In the genomic region with DNA sequence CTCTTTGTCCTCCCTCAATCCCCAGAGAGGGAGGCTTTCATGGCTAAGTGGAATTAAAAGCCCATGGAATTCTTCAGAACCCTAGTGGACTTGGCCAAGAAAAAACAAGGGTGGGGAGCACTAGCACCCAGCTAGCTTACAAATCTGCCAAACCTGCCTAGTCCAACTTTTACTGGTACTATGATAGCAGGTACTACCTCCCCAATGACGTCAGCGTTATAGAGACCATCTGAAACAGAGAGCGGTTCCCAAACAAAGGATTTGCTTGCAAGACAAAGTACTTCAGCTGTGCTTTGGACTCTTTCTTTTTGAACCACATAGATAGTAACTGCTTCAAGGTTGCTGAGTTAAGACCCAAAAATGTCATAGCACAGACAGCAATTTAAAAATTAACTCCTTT, we compare ENCODE assay signal across 7 mouse cellular contexts. TPM values are rescaled to one million over a fixed set of nuclear protein-coding genes. Genes with fewer than 3 reads are reported as not detected.
A peak's percentile ranks its signal among the peaks of the same experiment; 100 is the strongest.
DNase-seq lines count a peak whose midpoint lies in the region; ATAC-seq lines count a peak whose summit lies in the region.

No protein-coding gene starts in this region.

- H3K9ac ChIP-seq in forebrain, embryonic 13.5 days = peak overlapping the region; percentile 100
- H3K9ac ChIP-seq in limb, embryonic 13.5 days = peak overlapping the region; percentile 98
- H3K9ac ChIP-seq in stomach, embryonic 15.5 days = peak overlapping the region; percentile 22; the same call in 1 of the 2 replicates

- DNase-seq in cerebellum, postnatal 25 days = no peak
- no peak for DNase-seq in left cerebral cortex, postnatal 4 days

- no peaks in the 10 kb centered on the region for H3K27me3 ChIP-seq in megakaryocyte, embryonic 14.5 days (replicated peaks)
- no peaks in the 10 kb centered on the region for H3K27me3 ChIP-seq in forebrain, embryonic 13.5 days
- no peaks in the 10 kb centered on the region for H3K27me3 ChIP-seq in limb, embryonic 13.5 days
- no peaks in the 10 kb centered on the region for H3K27me3 ChIP-seq in stomach, embryonic 15.5 days (replicated peaks)

- peaks cover 63% of the 10 kb centered on the region for H3K4me1 ChIP-seq in megakaryocyte, embryonic 14.5 days
- H3K4me1 ChIP-seq in forebrain, embryonic 13.5 days = peaks cover 46% of the 10 kb centered on the region
- peaks cover 41% of the 10 kb centered on the region for H3K4me1 ChIP-seq in limb, embryonic 13.5 days
- H3K4me1 ChIP-seq in stomach, embryonic 15.5 days = peaks cover 47% of the 10 kb centered on the region

- ATAC-seq in megakaryocyte, adult 5-6 weeks (ENCODE audit: poor library complexity, severe bottlenecking) = no peak
- ATAC-seq in forebrain, embryonic 13.5 days = no peak
- ATAC-seq in limb, embryonic 13.5 days (ENCODE audit: low FRiP score, low read depth) = no peak
- no peak for ATAC-seq in stomach, embryonic 15.5 days (ENCODE audit: insufficient read depth, low FRiP score, low read depth)

- H3K9me3 ChIP-seq in megakaryocyte, embryonic 14.5 days = no peaks in the 10 kb centered on the region
- H3K9me3 ChIP-seq in forebrain, embryonic 13.5 days (replicated peaks) = no peaks in the 10 kb centered on the region
- H3K9me3 ChIP-seq in limb, embryonic 13.5 days = no peaks in the 10 kb centered on the region
- H3K9me3 ChIP-seq in stomach, embryonic 15.5 days = no peaks in the 10 kb centered on the region

- peaks cover 8% of the 10 kb centered on the region for H3K36me3 ChIP-seq in megakaryocyte, embryonic 14.5 days (replicated peaks; ENCODE audit: low read length)
- peaks cover 1% of the 10 kb centered on the region; the same call in 1 of the 2 replicates for H3K36me3 ChIP-seq in forebrain, embryonic 13.5 days (ENCODE audit: poor library complexity, severe bottlenecking)
- H3K36me3 ChIP-seq in limb, embryonic 13.5 days = peaks cover 3% of the 10 kb centered on the region; the same call in 1 of the 2 replicates
- no peaks in the 10 kb centered on the region for H3K36me3 ChIP-seq in stomach, embryonic 15.5 days

- WGBS in forebrain, embryonic 13.5 days = 16% methylated on average over 3 of the region's 3 CpGs
- WGBS in limb, embryonic 13.5 days = 61% methylated on average over 3 of the region's 3 CpGs
- 26% methylated on average over 3 of the region's 3 CpGs for WGBS in stomach, embryonic 15.5 days

- H3K27ac ChIP-seq in forebrain, embryonic 13.5 days = peak overlapping the region; percentile 86
- H3K27ac ChIP-seq in limb, embryonic 13.5 days = 0 out of 2 replicates have a peak overlapping the region, but pooled peaks have one; percentile 39
- H3K27ac ChIP-seq in stomach, embryonic 15.5 days = peak overlapping the region; percentile 89

- H3K4me2 ChIP-seq in forebrain, embryonic 13.5 days = peak overlapping the region; percentile 88
- H3K4me2 ChIP-seq in limb, embryonic 13.5 days (replicated peaks) = peak overlapping the region; percentile 89
- H3K4me2 ChIP-seq in stomach, embryonic 15.5 days = peak overlapping the region; percentile 76

- H3K4me3 ChIP-seq in megakaryocyte, embryonic 14.5 days (replicated peaks) = peak overlapping the region; percentile 97
- H3K4me3 ChIP-seq in forebrain, embryonic 13.5 days = peak overlapping the region; percentile 93
- H3K4me3 ChIP-seq in limb, embryonic 13.5 days = peak overlapping the region; percentile 100
- peak overlapping the region; percentile 90 for H3K4me3 ChIP-seq in stomach, embryonic 15.5 days (replicated peaks)

- intact Hi-C loops in left cerebral cortex, postnatal 4 days (cut with DNase I) = no loop called here

RNA-seq across cellular contexts. Expression of a gene that starts 2.2 kb away (rescaled TPM):
- 334 and 807 TPM in 2 replicates for polyA plus RNA-seq in megakaryocyte, embryonic 14.5 days (2012; ENCODE audit: insufficient read depth, low replicate concordance)
- 211 and 220 TPM in 2 replicates for total RNA-seq in megakaryocyte, adult 5-6 weeks (2015)
- total RNA-seq in megakaryocyte, adult 5-6 weeks (2017) = 181 and 183 TPM in 2 replicates
- polyA plus RNA-seq in forebrain, embryonic 13.5 days (2015; fragmentation: Nextera tagmentation; extraction: Ambion mirVana) = 1,632 and 1,660 TPM in 2 replicates
- polyA plus RNA-seq in limb, embryonic 13.5 days (2015; fragmentation: Nextera tagmentation; extraction: Ambion mirVana) = 557 and 558 TPM in 2 replicates
- polyA plus RNA-seq in stomach, embryonic 15.5 days (2015; fragmentation: Nextera tagmentation; extraction: Ambion mirVana) = 472 and 482 TPM in 2 replicates
- total RNA-seq in left cerebral cortex, postnatal 4 days (2021) = 100 to 1,000 TPM; 803 to 865 TPM

RNA-seq across cellular contexts. Expression of a gene that starts 20.3 kb away (rescaled TPM):
- polyA plus RNA-seq in megakaryocyte, embryonic 14.5 days (2012; ENCODE audit: insufficient read depth, low replicate concordance) = 84.5 and 173 TPM in 2 replicates
- total RNA-seq in megakaryocyte, adult 5-6 weeks (2015) = 80.9 and 84.8 TPM in 2 replicates
- 104 and 113 TPM in 2 replicates for total RNA-seq in megakaryocyte, adult 5-6 weeks (2017)
- polyA plus RNA-seq in forebrain, embryonic 13.5 days (2015; fragmentation: Nextera tagmentation; extraction: Ambion mirVana) = 87.0 and 91.1 TPM in 2 replicates
- polyA plus RNA-seq in limb, embryonic 13.5 days (2015; fragmentation: Nextera tagmentation; extraction: Ambion mirVana) = 65.4 and 75.4 TPM in 2 replicates
- polyA plus RNA-seq in stomach, embryonic 15.5 days (2015; fragmentation: Nextera tagmentation; extraction: Ambion mirVana) = 115 and 123 TPM in 2 replicates
- 10 to 100 TPM; 57.4 to 70.8 TPM for total RNA-seq in left cerebral cortex, postnatal 4 days (2021)

RNA-seq across cellular contexts. Expression of a gene that starts 24.1 kb away (rescaled TPM):
- polyA plus RNA-seq in megakaryocyte, embryonic 14.5 days (2012; ENCODE audit: insufficient read depth, low replicate concordance) = 187 and 368 TPM in 2 replicates
- 507 and 587 TPM in 2 replicates for total RNA-seq in megakaryocyte, adult 5-6 weeks (2015)
- 367 and 413 TPM in 2 replicates for total RNA-seq in megakaryocyte, adult 5-6 weeks (2017)
- polyA plus RNA-seq in forebrain, embryonic 13.5 days (2015; fragmentation: Nextera tagmentation; extraction: Ambion mirVana) = 1,485 and 1,571 TPM in 2 replicates
- 1,169 and 1,249 TPM in 2 replicates for polyA plus RNA-seq in limb, embryonic 13.5 days (2015; fragmentation: Nextera tagmentation; extraction: Ambion mirVana)
- polyA plus RNA-seq in stomach, embryonic 15.5 days (2015; fragmentation: Nextera tagmentation; extraction: Ambion mirVana) = 838 and 874 TPM in 2 replicates
- total RNA-seq in left cerebral cortex, postnatal 4 days (2021) = 100 to 1,000 TPM; 439 to 466 TPM

RNA-seq across cellular contexts. Expression of a gene that starts 36.5 kb away (rescaled TPM):
- polyA plus RNA-seq in megakaryocyte, embryonic 14.5 days (2012; ENCODE audit: insufficient read depth, low replicate concordance) = 20.7 and 36.2 TPM in 2 replicates
- total RNA-seq in megakaryocyte, adult 5-6 weeks (2015) = 17.2 and 18.5 TPM in 2 replicates
- 19.8 and 38.6 TPM in 2 replicates for total RNA-seq in megakaryocyte, adult 5-6 weeks (2017)
- polyA plus RNA-seq in forebrain, embryonic 13.5 days (2015; fragmentation: Nextera tagmentation; extraction: Ambion mirVana) = 11.3 and 13.0 TPM in 2 replicates
- polyA plus RNA-seq in limb, embryonic 13.5 days (2015; fragmentation: Nextera tagmentation; extraction: Ambion mirVana) = 9.3 and 10.2 TPM in 2 replicates
- polyA plus RNA-seq in stomach, embryonic 15.5 days (2015; fragmentation: Nextera tagmentation; extraction: Ambion mirVana) = 5.5 and 6.8 TPM in 2 replicates
- 10 to 100 TPM in 1 of 2 experiments, 1 to 10 TPM in 1; 9.9 to 10.2 TPM for total RNA-seq in left cerebral cortex, postnatal 4 days (2021)

RNA-seq across cellular contexts. Expression of a gene that starts 49.7 kb away (rescaled TPM):
- not detected in 2 replicates for polyA plus RNA-seq in megakaryocyte, embryonic 14.5 days (2012; ENCODE audit: insufficient read depth, low replicate concordance)
- 0.09 and 0.42 TPM in 2 replicates for total RNA-seq in megakaryocyte, adult 5-6 weeks (2015)
- 0.08 and 0.15 TPM in 2 replicates for total RNA-seq in megakaryocyte, adult 5-6 weeks (2017)
- polyA plus RNA-seq in forebrain, embryonic 13.5 days (2015; fragmentation: Nextera tagmentation; extraction: Ambion mirVana) = not detected in 2 replicates
- 0.15 and 0.19 TPM in 2 replicates for polyA plus RNA-seq in limb, embryonic 13.5 days (2015; fragmentation: Nextera tagmentation; extraction: Ambion mirVana)
- 2.3 and 3.1 TPM in 2 replicates for polyA plus RNA-seq in stomach, embryonic 15.5 days (2015; fragmentation: Nextera tagmentation; extraction: Ambion mirVana)
- not detected for total RNA-seq in left cerebral cortex, postnatal 4 days (2021)

Comparison
In these comparisons a context has a peak if more than half of its experiments do, and no peak if none do; other contexts are left out.
1. H3K27ac ChIP-seq: peak in every context shown above with its lines; median percentile 89 in stomach, embryonic 15.5 days; 86 in forebrain, embryonic 13.5 days; 39 in limb, embryonic 13.5 days.
2. H3K9ac ChIP-seq: peak in every context shown above with its lines; median percentile 100 in forebrain, embryonic 13.5 days; 98 in limb, embryonic 13.5 days; 22 in stomach, embryonic 15.5 days.